Mouse (Mus musculus): ENCODE results near the gene Rabgap1. TPM values are rescaled to one million over a fixed set of nuclear protein-coding genes. Genes with fewer than 3 reads are reported as not detected.

Rabgap1 gene
- polyA plus RNA-seq, 3 experiments from 2014 or later: 28.6 to 55.3 (median 34.8) TPM

DNA sequence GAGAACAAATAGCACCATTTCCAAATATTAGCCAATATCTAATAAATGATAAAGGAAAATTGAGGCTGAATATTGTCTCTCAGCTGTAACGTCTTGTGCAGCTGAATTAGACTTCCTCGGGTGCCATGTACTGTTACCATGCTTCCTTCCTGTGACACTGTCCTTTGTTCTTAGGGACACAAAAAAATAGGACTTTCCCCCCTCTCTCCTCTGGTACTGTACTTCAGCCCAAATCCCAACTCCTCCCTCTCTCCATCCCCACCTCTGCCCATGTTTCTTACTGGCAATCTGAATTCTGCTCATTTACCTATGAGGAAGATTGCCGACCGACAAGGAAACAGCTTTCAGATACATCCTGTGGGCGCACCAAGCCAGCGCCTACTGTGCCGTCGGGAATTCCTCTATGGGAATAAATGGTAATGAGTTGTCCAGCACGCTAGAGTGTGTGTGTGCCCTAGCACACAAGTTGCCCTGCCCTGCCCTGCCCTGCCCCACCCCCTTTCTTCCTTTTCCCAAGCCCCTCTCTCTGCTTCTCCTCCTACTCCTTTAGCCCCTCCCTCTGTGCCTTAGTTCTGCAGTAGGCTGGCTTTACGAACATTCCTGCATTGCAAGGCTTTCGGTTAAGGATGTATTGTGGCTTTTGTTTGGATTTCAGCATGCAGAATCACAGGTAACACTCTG lies 73.1 kb downstream of the Rabgap1 start, which contains the start of gene Gpr21:
Gpr21 (plus strand) TSS at position 303 of the 681 bp plus-strand sequence.
- ATAC-seq: no peak

DNA sequence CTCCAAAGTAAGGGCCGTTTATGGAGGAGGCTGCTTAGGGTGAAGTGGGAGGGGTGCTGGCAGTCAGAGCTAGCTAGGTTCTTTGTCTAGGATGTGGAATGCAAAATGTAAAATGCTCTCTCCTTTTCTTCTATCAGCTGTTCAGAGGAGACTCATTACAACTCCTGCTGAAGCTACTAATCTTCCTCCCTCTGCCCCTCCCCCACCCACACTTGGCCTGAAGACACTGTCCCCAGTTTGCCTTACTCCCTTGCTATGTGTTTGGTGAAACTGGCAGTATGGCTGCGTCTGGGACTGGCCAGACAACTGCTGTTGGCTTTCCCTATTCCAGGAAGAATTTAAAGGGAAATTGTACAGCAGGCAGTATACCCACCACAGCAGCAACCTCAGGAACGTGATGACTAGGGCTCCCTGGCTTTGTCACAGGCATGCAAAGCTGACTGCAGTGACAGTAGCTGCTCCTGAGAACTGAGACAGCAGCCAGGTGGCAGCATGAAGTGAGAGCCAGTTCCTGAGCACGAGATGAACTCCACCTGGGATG lies 73.9 kb downstream of the Rabgap1 start:
- no peak for ATAC-seq

DNA sequence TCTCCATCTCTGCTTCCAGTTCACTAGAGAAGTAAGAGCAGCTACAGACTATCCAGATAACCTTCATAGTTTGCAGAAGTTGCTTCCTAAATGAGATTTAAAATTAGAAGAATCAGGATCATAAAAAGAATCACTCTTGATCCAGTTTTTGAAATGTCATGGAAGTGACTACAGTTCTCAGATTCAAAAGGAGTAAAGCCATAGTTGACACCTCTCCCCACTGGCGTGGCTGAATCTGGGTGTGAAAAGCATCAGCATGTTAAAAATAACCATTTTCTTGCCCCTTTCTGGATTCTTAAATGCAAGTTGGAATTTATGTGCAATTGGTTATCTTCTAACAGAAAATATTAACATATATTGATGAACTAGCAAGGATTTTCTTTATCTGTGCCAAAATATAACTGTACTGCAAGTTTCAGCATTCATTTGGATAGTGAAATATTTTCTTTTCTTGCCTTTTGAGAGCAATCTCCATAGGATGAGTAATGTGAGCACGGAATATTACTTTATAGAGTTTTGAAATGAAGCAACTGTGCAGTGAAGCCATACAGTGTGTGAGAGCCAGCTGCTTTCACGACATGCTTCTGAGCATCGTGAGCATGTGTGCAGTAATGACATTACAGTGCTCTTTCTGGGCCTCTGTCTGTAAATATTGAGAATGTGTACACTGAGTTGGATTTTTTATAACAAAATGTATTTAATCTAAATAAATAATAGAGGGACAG lies 75.6 kb downstream of the Rabgap1 start:
- ATAC-seq: no peak

DNA sequence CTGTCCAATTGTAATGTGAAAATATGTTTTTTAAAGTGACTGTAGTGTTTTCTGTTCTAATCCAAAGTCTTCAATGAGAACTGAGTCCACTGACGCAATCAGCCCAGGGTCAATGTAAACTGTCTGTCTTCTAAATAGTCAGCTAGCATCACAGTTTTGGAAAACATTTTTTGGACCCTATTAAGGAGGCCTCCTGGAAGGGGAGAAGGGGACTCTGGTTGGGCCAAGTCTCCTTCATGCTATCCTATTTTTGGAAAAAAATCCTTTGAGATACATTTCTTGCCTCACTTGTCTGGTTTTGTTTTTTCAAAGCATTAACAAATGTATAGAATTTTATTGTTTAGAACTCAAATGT lies 76.2 kb downstream of the Rabgap1 start:
- no peak for ATAC-seq

DNA sequence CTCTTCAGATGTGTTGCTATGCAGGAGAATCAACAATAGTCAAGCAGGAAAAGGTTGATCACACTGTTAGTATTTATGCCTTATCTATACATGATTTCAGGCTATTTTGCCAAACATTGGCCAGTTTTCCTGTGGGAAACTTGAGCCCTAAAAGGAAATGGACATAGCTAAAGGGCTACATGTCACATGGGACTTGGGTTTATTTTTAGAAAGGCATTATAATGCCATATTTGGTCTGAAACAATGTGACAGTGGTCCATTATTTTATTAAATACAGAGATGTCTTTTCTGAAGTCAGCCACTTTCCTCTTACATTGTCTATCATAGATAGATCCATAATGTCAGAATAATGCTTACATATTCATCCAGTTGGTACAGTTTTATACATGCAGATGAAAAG lies 84.5 kb downstream of the Rabgap1 start:
- no peak for ATAC-seq

DNA sequence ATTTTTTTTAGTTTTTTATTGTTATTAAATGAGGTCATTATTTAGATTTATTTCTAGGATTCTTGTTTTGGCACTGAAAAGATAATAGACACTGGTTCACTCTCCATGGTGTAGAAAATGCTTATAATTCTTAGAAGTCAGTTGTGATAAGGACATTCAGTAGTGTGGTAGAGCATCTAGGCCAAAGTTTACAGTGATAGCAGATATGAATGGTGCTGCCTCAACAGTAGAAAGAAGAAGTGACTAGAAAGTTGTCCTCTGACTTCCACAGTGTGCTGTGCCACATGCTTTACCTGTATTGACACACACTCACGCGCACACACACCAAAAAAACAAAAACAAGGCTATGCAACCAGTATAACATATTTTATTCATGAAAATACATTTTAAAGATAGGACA lies 86.3 kb downstream of the Rabgap1 start:
- ATAC-seq: no peak

DNA sequence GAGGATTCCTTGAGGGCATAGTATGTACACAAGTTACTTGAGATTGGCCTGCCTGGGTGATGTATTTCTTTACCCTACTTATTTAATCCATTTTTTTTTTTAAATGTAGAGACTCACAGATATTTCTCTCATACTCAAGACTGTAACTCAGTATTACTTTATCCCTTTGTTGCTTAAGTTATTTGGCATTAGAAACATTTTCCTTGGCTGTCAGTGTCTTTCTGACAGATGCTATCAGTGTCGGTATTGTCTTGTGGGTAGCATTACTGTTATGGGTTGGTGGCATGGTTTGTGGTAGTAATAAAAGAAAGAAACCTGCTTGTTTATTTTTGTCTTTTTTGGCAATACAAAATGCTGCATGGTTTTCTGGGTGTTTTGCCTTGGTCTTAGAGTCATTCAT lies 87.7 kb downstream of the Rabgap1 start:
- ATAC-seq: no peak

DNA sequence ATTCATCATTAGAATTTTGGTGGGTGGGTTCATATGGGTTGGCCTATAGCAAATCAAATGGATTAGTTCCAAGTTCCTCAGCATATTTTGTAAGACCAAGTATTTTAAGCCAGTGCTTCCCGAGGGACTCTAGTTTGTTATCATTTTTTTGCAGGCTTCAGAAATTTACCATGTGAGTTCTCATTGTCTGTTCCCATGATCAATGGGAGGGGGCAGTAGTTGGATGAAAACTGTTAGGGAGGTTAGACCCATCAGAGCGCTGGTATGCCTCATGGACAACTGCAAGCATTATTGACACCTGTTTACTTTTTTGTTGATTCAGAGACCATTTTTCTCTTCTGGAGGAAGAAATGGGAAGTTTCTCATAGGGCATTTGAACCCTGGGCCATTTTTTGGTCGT lies 88.6 kb downstream of the Rabgap1 start:
- ATAC-seq: no peak

DNA sequence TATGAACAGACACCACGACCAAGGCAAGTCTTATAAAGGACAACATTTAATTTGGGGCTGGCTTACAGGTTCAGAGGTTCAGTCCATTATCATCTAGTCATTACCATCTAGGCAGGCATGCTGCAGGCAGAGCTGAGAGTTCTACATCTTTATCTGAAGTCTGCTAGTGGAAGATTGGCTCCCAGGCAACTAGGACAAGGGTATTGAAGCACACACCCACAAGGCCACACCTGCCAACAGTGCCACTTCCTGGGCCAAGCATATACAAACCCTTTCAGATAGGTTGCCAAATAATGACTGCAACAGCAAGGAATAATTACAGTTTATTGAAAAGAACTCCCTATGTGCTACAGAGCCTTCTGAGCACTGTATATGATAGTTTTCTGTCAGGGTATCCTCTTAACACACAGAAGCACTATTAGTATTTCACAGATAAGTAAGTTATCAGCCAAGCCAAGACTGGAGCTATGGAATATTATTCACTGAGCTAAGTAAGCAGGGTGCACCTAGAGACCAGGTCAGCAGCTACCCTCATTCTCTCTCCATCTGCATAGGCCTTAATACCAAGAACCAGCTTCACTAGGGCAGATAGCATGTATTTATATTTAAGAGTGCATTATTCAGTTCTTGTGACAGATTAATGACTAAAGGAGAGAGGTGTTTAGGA lies 106.4 kb downstream of the Rabgap1 start:
- ATAC-seq: no peak

DNA sequence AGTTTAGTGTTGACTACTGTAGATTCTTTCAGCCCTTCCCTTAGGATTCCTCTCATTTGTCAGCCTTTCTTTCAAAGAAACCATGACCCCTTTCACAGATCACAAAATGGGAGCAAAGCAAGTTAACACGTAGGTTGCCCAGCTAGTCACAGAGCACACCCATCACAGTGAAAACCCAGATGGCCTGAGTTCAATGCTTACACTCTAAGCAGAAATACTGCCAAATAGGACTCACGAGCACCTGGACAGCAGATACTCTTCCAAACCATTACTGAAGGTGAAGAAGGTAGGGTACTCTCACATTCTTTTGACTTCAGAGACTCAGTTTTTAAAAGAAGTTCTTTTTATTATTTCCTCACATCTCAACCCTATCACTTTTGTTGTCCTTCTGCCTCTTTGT lies 113.3 kb downstream of the Rabgap1 start:
- no peak for ATAC-seq

DNA sequence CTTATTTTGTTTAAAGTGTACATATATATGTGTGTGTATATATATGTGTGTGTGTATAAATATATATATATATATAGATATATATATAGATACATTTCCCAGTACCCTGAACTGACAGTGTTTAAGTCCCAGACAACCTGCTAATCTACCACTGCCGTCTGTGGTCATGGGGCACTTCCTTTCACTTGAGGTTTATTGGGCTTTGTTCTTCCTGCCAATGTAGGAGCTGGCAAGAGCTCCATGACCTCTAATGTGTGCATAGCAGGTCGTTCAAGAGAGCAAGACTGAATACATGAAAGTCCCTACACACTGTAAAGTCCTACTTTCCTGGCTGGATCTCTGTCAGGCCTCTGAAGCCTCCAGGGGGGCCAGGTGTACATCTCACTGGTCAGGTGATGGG lies 122.5 kb downstream of the Rabgap1 start:
- peak; percentile 82 for ATAC-seq

DNA sequence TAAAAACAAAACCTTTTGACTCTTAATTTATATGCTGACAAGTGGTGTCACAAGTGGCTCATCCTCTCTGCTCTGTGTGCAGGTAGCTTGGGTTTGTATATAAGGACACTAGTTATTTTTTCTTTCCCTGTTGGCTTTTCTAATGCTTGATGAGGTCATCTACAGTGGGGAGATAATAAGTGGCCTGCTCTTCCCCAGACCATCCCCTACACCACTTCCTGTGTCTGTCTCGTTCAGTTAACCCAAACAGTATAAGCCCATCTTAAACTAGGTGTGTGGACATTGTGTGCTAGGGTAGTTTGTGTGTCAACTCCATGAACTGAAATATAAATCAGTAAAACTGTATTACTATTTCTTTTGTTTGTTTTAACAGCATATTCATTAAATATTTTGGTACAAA lies 123.0 kb downstream of the Rabgap1 start:
- ATAC-seq: peak; percentile 21

DNA sequence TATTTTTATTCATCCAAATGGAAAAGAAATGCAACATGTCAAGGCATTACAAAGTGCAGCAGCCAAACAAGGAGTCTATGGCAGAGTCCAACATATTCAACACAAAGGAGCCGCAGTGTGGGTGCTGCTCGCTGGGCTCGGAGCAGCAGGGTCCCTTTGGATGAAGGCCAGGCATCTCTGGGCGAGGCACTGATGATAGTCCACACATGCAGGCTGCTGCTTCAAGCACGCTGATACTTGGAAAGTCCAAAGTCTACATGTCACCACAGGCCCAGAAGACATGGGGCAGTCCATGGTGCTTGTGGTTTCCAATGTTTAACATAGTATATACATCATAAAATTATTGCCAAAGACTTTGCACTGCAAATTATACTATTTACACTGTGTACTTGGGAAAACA lies 126.8 kb downstream of the Rabgap1 start:
- ATAC-seq: no peak

DNA sequence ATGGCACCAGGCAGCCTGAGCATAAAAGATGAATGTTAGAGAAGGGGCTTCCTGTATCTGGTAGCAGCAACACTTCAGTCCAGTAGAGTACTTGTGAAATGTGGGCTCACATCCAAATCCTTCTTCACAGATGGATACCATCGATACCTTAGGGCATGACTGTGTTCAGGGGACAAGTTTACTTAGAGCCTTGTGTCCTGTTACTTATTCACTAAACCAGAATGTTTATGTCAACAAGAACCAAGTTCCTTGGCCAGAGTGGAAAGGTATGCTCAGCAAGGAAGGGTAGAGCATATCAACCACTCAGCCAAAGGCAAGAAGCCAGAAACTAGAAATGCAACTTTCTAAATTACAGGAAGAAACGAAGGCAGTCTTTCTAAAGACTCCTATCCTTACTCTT lies 127.6 kb downstream of the Rabgap1 start:
- ATAC-seq: no peak

DNA sequence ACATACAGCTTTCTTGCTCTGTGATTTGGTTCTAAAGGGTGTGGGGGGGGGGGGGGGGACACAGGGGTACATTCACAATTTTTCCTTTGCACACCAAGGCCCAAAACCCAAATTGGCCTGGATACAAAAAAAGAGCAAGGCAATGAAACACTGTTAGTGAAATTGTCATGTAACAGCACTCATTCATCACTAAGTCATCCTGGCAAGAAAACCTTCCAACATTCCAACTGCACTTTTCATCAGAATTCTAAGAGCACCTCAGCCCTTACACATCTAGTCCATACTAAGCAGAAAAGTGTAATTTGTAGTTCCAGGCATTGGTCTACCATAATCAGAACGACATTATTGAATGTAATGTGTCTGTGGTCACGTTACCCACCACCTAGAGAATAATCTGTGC lies 129.1 kb downstream of the Rabgap1 start:
- no peak for ATAC-seq

DNA sequence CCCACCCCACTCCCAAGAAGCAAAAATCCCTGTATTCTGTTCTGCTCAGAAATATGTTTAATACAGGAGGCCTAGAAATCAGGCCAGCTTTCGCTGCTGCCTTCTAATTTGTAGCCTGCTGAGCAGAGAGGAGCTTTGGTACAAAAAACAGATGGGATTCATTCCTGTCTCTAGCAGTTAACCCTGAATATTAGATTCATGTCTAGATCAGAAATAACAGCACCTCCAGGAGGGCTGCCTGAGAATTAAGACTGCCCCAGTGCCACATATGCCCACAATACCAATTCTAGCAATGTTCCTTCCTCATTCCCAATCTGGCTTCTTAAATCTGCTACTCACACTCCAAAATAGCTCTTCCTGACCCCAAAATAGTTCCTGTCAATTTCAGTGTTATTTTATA lies 133.6 kb downstream of the Rabgap1 start:
- ATAC-seq: no peak

DNA sequence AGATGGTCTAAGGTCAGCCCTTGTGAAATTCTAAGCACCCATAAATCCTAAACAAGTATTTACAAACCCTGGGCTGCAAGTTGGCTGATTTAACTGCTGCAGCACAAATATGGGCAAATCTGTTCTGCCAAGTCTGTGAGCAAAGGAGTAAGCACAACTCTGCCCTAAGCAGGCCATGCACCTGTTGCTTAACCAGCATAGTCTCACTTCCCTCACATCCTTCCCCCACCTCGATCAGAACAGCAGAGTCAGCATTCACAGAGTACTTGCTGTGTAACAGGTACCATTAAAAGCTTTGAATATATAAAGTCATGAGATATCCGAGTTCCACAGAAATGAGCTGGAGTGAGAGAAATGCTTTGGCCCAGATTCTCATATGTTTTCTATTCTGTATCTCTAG lies 135.1 kb downstream of the Rabgap1 start:
- ATAC-seq: no peak

DNA sequence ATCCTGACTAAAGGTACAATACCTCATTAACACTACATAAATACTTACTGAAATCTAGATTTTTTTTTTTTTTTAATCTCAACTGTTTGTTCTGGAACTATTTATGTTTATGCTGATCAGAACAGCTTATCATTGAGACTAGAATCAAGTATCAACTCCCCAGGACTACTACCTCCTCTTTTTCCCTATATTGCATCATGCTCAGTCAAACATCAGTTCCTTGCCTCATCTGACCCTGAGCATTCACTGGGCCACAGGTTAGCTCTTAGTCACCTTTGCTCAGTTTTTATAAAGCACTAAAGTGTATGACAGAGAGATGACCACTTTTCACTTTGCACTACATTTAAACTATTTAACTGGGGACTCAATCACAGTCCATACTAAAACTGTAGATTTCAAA lies 144.8 kb downstream of the Rabgap1 start:
- ATAC-seq: no peak

Other genes with a start within 250 kb of the Rabgap1 start
- gene Olfr366, start 231.7 kb upstream of the Rabgap1 start, polyA plus RNA-seq (2017; shearing (Covaris generic)): under 1 TPM in 2 of 3 experiments, not detected in 1; 0.06 to 0.07 TPM
- gene Olfr368, start 116.8 kb upstream of the Rabgap1 start, polyA plus RNA-seq (2017; shearing (Covaris generic)): not detected
- gene Pdcl, start 83.9 kb upstream of the Rabgap1 start, polyA plus RNA-seq (2017; shearing (Covaris generic)): 10 to 100 TPM; 26.8 to 32.7 (median 28.2) TPM
- 10 to 100 TPM; 24.1 to 32.8 (median 28.2) TPM for gene Rc3h2, start 20.4 kb upstream of the Rabgap1 start, polyA plus RNA-seq (2017; shearing (Covaris generic))
- 1 to 10 TPM; 2.8 to 4.8 (median 4.5) TPM for gene Zbtb26, start 144 bp upstream of the Rabgap1 start, polyA plus RNA-seq (2017; shearing (Covaris generic))
- gene Zbtb6, start 108 bp upstream of the Rabgap1 start, polyA plus RNA-seq (2017; shearing (Covaris generic)): 1 to 10 TPM; 4.0 to 6.6 (median 6.1) TPM
- 1 to 10 TPM; 1.0 to 2.2 (median 1.4) TPM for gene Gpr21, start 73.1 kb downstream of the Rabgap1 start, polyA plus RNA-seq (2017; shearing (Covaris generic))